12 mouse cellular contexts compared by ENCODE assay signal in the genomic region with DNA sequence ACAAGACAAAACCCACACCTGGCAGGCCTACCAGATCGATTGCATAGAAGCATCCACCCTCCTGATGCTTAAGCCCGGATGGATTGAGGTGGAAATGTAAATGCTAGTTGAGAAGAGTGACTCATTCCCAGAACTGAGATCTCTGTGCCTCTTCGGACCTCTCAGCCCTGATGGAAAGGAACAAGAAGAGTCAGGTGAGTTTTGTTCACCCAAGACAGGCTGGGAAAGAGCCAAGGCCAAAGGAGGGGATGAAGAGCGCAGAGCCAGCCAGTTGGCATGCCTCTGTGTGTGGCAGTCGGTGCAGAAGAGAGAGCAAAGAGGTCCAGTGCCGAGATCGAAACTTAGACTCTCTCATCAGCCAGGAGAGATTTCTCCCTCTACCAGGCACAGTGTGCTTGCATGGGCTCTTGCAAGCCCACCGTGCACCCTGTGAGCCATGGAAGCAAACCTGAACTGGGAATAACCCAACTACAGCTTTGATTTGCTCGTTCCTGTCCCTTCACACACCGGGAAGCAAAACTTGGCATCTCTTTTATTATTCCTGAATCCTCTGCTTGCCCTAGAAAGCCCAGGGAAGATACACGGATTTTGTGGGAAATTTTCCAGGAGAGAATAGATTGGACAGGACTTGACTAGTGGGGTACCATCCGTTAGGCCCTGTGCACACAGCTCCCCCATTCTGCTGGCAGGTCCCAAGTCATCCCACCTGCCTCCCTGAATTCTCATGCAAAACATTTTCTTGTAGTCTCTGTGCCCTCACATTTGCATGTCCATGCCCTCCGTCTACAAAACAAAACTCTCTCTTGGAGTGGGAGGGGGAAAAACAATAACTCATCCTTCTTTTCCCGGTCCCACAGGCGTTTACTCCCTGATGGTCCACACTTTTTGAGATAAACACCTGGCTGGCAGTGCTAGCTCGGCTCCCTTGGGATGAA.
DNase-seq lines count a peak whose midpoint lies in the region; ATAC-seq lines count a peak whose summit lies in the region.
"Had no signal": no experiment of that assay in that cellular context is flagged by ENCODE, and none has a peak within 500 bp of the region (broad histone marks: within the 10 kb centered on the region; RNA-seq: fewer than 3 reads in every experiment).

No protein-coding gene starts in this region.

- no peaks in the 10 kb centered on the region for H3K36me3 ChIP-seq in heart, embryonic 11.5 days (ENCODE audit: control insufficient read depth, insufficient read depth, low read length)
- H3K36me3 ChIP-seq in neural tube, embryonic 12.5 days, result no peaks in the 10 kb centered on the region
- H3K36me3 ChIP-seq in forebrain, embryonic 10.5 days (replicated peaks), result no peaks in the 10 kb centered on the region
- H3K36me3 ChIP-seq: liver, embryonic 15.5 days had no signal

- ATAC-seq in heart, embryonic 11.5 days (replicated peaks; ENCODE audit: insufficient number of reproducible peaks, low FRiP score, low TSS enrichment), result no peak
- no peak for ATAC-seq in neural tube, embryonic 12.5 days (ENCODE audit: low FRiP score, low read depth)
- ATAC-seq: forebrain, embryonic 14.5 days had no signal

- no peak overlapping the region for H3K4me2 ChIP-seq in heart, embryonic 11.5 days
- 0 out of 2 replicates have a peak overlapping the region, but pooled peaks have one; percentile 24 for H3K4me2 ChIP-seq in neural tube, embryonic 12.5 days (replicated peaks)
- H3K4me2 ChIP-seq: hindbrain, embryonic 14.5 days; liver, embryonic 15.5 days had no signal

- no peaks in the 10 kb centered on the region for H3K9me3 ChIP-seq in heart, embryonic 11.5 days (replicated peaks; ENCODE audit: control insufficient read depth, low read length)
- no peaks in the 10 kb centered on the region for H3K9me3 ChIP-seq in neural tube, embryonic 12.5 days
- H3K9me3 ChIP-seq in forebrain, embryonic 10.5 days, result no peaks in the 10 kb centered on the region
- H3K9me3 ChIP-seq: liver, embryonic 15.5 days had no signal

- H3K27ac ChIP-seq in heart, embryonic 11.5 days (ENCODE audit: low read depth, low read length), result no peak overlapping the region
- no peak overlapping the region for H3K27ac ChIP-seq in neural tube, embryonic 12.5 days
- H3K27ac ChIP-seq in forebrain, embryonic 10.5 days, result no peak overlapping the region
- H3K27ac ChIP-seq: hindbrain, embryonic 14.5 days; liver, embryonic 15.5 days had no signal

- 49% methylated on average over 16 of the region's 16 CpGs for WGBS in heart, embryonic 11.5 days (ENCODE audit: insufficient replicate concordance)
- WGBS in neural tube, embryonic 12.5 days, result 27% methylated on average over 16 of the region's 16 CpGs
- 38% methylated on average over 16 of the region's 16 CpGs for WGBS in forebrain, embryonic 10.5 days

- DNase-seq in heart, adult 18-20 months, result peak; percentile 52 to 54
- no peak for DNase-seq in neural tube, embryonic 10.5 days (ENCODE audit: extremely low spot score, low spot score)
- DNase-seq in cerebellum, postnatal 14 days, result peak; percentile 63 to 76
- no peak for DNase-seq in forebrain, embryonic 10.5 days (ENCODE audit: extremely low spot score, low spot score)
- no peak for DNase-seq in layer of hippocampus, adult 9-11 months
- DNase-seq: kidney, adult 18-20 months had no signal

- no peak overlapping the region for H3K9ac ChIP-seq in heart, embryonic 11.5 days (ENCODE audit: low read depth, low read length)
- H3K9ac ChIP-seq in neural tube, embryonic 12.5 days, result no peak overlapping the region
- H3K9ac ChIP-seq: hindbrain, embryonic 14.5 days; liver, embryonic 15.5 days had no signal

- peaks cover 11% of the 10 kb centered on the region for H3K4me1 ChIP-seq in heart, embryonic 11.5 days (ENCODE audit: control insufficient read depth, insufficient read depth, low read length)
- peaks cover 51% of the 10 kb centered on the region for H3K4me1 ChIP-seq in neural tube, embryonic 12.5 days
- H3K4me1 ChIP-seq in forebrain, embryonic 10.5 days, result peaks cover 47% of the 10 kb centered on the region

- no peak overlapping the region for H3K4me3 ChIP-seq in heart, embryonic 11.5 days (ENCODE audit: low read depth, low read length)
- H3K4me3 ChIP-seq in neural tube, embryonic 12.5 days, result no peak overlapping the region
- no peak overlapping the region for H3K4me3 ChIP-seq in forebrain, embryonic 10.5 days
- H3K4me3 ChIP-seq: liver, embryonic 15.5 days; myocyte had no signal

- H3K27me3 ChIP-seq in heart, embryonic 11.5 days (ENCODE audit: control insufficient read depth, insufficient read depth, low read length), result no peaks in the 10 kb centered on the region; the same call in 1 of the 2 replicates
- H3K27me3 ChIP-seq in neural tube, embryonic 12.5 days (replicated peaks), result no peaks in the 10 kb centered on the region
- H3K27me3 ChIP-seq in forebrain, embryonic 10.5 days (ENCODE audit: poor library complexity, severe bottlenecking), result peaks cover 51% of the 10 kb centered on the region

Comparison
In these comparisons a context has a peak if more than half of its experiments do, and no peak if none do; other contexts are left out.
1. DNase-seq: peak in heart, adult 18-20 months (2 of 2) and cerebellum, postnatal 14 days (2 of 2); none in neural tube, embryonic 10.5 days (single experiment), forebrain, embryonic 10.5 days (single experiment) and layer of hippocampus, adult 9-11 months (single experiment).